Mouse (Mus musculus): ENCODE measurements around the gene Cnr1.

- no peak for TF ChIP-seq MAFK (IDR thresholded peaks at IDR 0.05; ENCODE audit: insufficient read depth, low read depth, low read length)
- no peak for TF ChIP-seq HCFC1 (IDR thresholded peaks at IDR 0.05; ENCODE audit: borderline replicate concordance, insufficient read depth, low read length)
- TF ChIP-seq CHD2 (IDR thresholded peaks at IDR 0.05; ENCODE audit: low read depth, low read length): no peak
Observed at GRCm38 (mm10) chr4:33945742-33946141, 21.3 kb downstream of the Cnr1 start.
